Mouse (Mus musculus) forelimb bud, embryonic 11.5 days (tissue): ENCODE results near the gene Mgat1.
"Not testable (repeated sequence)": the region's sequence is repeated elsewhere in the genome, so short reads cannot be mapped to it uniquely, and the experiment has no call there.

Experiments
- DNase-seq: peaks from one replicate; pipeline ENCODE4 v3.0.0-alpha.2; 2012; ENCODE audit warnings: low read depth, low spot score

Mgat1 gene

DNA sequence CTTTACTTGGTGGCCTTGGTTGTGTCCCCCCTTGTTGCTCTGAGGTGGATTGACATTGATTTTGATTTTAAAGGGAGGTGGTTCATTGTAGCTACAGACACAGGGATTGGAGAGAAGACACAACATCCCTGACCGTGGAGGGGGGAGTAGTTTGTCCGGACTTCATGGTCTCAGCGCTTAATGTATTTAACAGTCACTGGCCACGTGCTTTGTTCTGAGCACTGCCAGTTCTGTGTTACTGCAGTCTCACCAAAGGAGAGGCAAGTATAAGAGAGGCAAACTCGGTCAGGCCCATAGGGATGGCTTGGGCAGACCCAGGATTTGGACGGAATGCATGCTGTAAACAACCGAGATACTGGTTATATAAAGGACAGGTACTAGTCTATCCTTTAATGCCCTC lies 20.1 kb downstream of the Mgat1 start:
- DNase-seq: no peak

- no peak for DNase-seq
Observed at GRCm38 (mm10) chr11:49264622-49265021, 20.6 kb downstream of the Mgat1 start.

DNA sequence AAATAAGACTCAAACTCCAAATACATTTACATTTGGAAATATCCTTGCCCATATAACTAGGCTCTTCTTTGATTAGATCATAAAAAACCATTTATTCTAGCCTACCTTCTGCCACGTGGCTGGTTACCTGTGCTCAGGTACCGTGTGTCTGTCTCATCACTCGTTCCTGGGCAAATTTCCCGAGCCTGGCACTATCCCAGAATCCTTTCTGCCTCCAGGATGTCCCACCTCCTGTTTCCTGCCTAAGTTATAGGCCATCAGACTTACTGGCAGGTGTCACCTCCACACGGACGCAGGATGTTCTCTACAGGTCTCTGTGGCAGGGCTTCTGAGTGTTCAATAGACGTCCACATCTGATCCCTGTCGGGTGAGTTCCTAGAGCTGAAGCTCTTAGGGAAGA lies 21.1 kb downstream of the Mgat1 start:
- no peak for DNase-seq

- DNase-seq: no peak
Observed at GRCm38 (mm10) chr11:49266671-49267070, 22.7 kb downstream of the Mgat1 start.

DNA sequence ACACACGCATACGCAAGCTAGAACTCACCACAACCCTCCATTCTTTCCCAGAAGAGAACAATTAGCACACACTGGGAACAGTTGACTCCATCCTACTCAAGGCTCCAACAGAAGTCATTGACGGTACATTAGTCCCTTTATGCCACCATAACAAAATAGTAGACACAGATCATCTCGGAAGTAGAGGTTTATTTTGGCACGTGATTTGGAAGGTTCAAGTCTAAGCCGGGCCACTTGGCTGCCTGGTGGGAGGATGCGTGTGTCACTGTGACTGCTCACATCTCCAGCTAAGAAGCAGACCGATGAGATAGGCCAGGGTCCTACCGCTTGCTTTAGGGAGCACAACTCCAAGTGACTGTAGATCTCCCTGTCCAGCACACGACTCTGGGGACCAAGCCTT lies 23.3 kb downstream of the Mgat1 start:
- DNase-seq: no peak

- DNase-seq: no peak
Observed at GRCm38 (mm10) chr11:49267970-49268579, 24.1 kb downstream of the Mgat1 start.

DNA sequence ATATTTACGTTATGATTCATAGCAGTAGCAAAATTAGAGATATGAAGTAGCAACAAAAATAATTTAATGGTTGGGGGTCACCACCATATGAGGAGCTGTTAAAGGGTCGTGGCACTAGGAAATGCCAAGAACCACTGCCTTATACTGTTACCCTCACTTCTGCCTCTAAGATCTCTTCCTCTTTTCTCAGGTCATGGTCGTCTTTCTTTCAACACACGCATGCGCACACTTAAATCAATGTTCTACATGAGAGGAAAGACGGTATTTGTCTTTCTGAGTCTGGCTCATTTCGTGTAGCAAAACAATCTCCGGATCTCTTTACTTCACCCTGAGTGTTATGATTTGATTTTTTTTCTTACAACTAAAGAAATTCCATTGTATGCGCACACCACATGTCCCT lies 25.8 kb downstream of the Mgat1 start:
- no peak for DNase-seq

- DNase-seq: no peak
Observed at GRCm38 (mm10) chr11:49270368-49270767, 26.4 kb downstream of the Mgat1 start.

DNA sequence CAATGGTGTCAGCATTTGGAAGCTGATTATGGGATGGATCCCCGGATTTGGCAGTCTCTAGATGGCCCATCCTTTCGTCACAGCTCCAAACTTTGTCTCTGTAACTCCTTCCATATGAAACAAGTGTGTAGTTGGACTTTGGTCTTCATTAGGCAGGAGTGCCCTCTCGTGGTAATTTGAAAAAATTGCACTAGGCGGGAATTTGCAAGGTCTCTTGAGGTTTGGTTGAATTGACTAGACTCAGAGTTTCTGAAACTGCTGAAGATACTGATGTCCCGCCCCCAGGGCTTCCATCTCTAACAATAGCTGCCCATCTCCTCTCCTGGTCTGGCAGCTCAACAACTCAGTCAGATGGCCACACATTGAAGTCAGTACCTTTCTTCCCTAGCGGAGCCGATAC lies 27.3 kb downstream of the Mgat1 start:
- DNase-seq: peak; percentile 66

DNA sequence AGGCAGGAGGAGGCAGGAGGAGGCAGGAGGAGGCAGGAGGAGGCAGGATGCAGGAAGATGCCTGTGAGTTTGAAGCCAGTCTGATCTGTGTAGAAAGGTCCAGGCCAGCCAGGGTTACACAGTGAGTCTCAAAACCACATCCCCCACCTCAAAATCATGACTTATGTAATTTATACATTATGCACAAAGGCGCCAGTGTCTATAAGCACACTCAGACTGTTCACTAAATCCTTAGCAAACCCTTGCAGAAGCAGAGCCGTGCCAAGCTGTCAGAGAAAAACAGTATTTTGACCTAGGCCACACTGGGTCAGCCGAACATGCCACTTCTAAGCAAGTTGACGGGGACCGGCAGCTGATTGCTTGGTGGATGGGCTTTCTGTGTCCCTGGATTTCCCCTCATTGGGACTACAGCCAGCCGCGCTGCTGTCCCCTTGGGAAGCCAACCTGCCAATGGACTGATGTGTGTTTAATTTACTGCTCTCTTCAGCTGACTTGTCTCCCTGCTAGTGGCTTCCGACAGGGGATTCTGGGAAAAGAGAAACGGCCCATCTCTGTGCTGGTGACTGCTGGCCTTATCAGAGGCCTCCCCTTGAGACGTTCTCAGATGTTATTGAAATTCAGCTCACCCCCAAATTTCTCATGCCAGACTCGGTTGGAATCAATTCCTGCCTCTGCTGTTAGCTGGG lies 30.0 kb downstream of the Mgat1 start:
- DNase-seq: no peak

DNA sequence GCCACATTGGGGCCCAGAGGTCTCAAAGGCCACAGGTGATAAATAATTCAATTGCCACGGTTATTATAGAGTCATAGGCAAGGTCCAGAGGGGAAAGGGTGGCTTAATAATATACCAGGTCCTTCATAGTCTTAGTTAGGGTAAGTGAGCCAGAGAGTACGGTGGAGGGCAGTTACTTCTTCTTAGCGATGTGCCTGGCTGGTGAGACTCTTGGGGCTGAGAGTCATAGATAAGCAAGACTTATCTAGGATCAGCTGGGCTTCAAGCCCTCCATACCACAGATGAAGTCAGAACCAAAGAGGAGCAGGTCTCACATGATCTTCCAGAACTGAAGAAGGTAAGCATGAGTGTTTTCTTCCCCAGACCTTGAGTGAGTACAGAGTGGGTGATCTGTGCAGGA lies 34.2 kb downstream of the Mgat1 start, which contains the start of gene Olfr1393:
TSS of gene Olfr1393 (plus strand) at position 83 of the 400 bp plus-strand sequence.
- DNase-seq: no peak

- not testable (repeated sequence) for DNase-seq
Observed at GRCm38 (mm10) chr11:49284982-49285381, 41.0 kb downstream of the Mgat1 start, which contains the start of gene Olfr1392. TSS of gene Olfr1392 (plus strand) at chr11:49285282.

- DNase-seq: no peak
Observed at GRCm38 (mm10) chr11:49287251-49287650, 43.3 kb downstream of the Mgat1 start.

- no peak for DNase-seq
Observed at GRCm38 (mm10) chr11:49292777-49293176, 48.8 kb downstream of the Mgat1 start.

- DNase-seq: no peak
Observed at GRCm38 (mm10) chr11:49304441-49304840, 60.5 kb downstream of the Mgat1 start, which contains the start of gene Olfr10. TSS of gene Olfr10 (plus strand) at chr11:49304741.

GRCm38 (mm10) chr11:49308547-49308946 lies 64.6 kb downstream of the Mgat1 start:
- not testable (repeated sequence) for DNase-seq
